Mouse (Mus musculus): ENCODE measurements around the gene Agbl1. TPM values are rescaled to one million over a fixed set of nuclear protein-coding genes. Genes with fewer than 3 reads are reported as not detected.

The Agbl1 gene
- total RNA-seq, 2 experiments from 2014 or later: 0.10 to 0.20 TPM

GRCm38 (mm10) chr7:76889416-76890209, 659.9 kb downstream of the Agbl1 start:
- intact Hi-C loops (cut with DNase I): no loop called here
- DNase-seq: no peak

- DNase-seq: no peak
- intact Hi-C loops (cut with DNase I): no loop called here
Measured at GRCm38 (mm10) chr7:76904096-76904495, 674.4 kb downstream of the Agbl1 start.

GRCm38 (mm10) chr7:76911672-76912071, 682.0 kb downstream of the Agbl1 start:
- intact Hi-C loops (cut with DNase I): no loop called here
- no peak for DNase-seq

GRCm38 (mm10) chr7:76918871-76919270, 689.2 kb downstream of the Agbl1 start:
- intact Hi-C loops (cut with DNase I): no loop called here
- DNase-seq: no peak

GRCm38 (mm10) chr7:76921671-76922070, 692.0 kb downstream of the Agbl1 start:
- intact Hi-C loops (cut with DNase I): no loop called here
- DNase-seq: no peak

- intact Hi-C loops (cut with DNase I): no loop called here
- DNase-seq: no peak
Measured at GRCm38 (mm10) chr7:76935219-76935618, 705.5 kb downstream of the Agbl1 start.

- intact Hi-C loops (cut with DNase I): loop anchor here (2.0 to 5.0 kb wide), 3 partner anchors 549 to 1029 kb away; no protein-coding TSS in a partner anchor
- peak; percentile 48 to 68 for DNase-seq
Measured at GRCm38 (mm10) chr7:76941531-76941930, 711.8 kb downstream of the Agbl1 start.

GRCm38 (mm10) chr7:76971334-76971733, 741.6 kb downstream of the Agbl1 start:
- peak in 1 of 2 experiments; percentile 4 for DNase-seq
- intact Hi-C loops (cut with DNase I): no loop called here

GRCm38 (mm10) chr7:77009571-77009970, 779.9 kb downstream of the Agbl1 start:
- intact Hi-C loops (cut with DNase I): no loop called here
- DNase-seq: no peak

- no peak for DNase-seq
- intact Hi-C loops (cut with DNase I): no loop called here
Measured at GRCm38 (mm10) chr7:77029019-77029418, 799.3 kb downstream of the Agbl1 start.

- no peak for DNase-seq
- intact Hi-C loops (cut with DNase I): no loop called here
Measured at GRCm38 (mm10) chr7:77076033-77076432, 846.3 kb downstream of the Agbl1 start.

- intact Hi-C loops (cut with DNase I): no loop called here
Measured at GRCm38 (mm10) chr7:77087266-77087665, 857.6 kb downstream of the Agbl1 start.

GRCm38 (mm10) chr7:77095153-77095552, 865.5 kb downstream of the Agbl1 start:
- intact Hi-C loops (cut with DNase I): no loop called here
- no peak for DNase-seq

More at GRCm38 (mm10) chr7:77087266-77087665, 857.6 kb downstream of the Agbl1 start:
- DNase-seq: no peak

GRCm38 (mm10) chr7:77114021-77114420, 884.3 kb downstream of the Agbl1 start:
- intact Hi-C loops (cut with DNase I): no loop called here

GRCm38 (mm10) chr7:77129045-77129444, 899.4 kb downstream of the Agbl1 start:
- peak in 1 of 2 experiments; percentile 10 for DNase-seq
- intact Hi-C loops (cut with DNase I): no loop called here

More at GRCm38 (mm10) chr7:77114021-77114420, 884.3 kb downstream of the Agbl1 start:
- no peak for DNase-seq

- intact Hi-C loops (cut with DNase I): loop anchor here (5.0 to 10.0 kb wide), 2 partner anchors 737 to 1465 kb away; no protein-coding TSS in a partner anchor
- DNase-seq: peak; percentile 21 to 30
Measured at GRCm38 (mm10) chr7:77131950-77132349, 902.3 kb downstream of the Agbl1 start.

GRCm38 (mm10) chr7:77132615-77133420, 903.1 kb downstream of the Agbl1 start:
- DNase-seq: peak; percentile 18 to 27
- intact Hi-C loops (cut with DNase I): loop anchor here (5.0 to 10.0 kb wide), 2 partner anchors 738 to 1464 kb away; no protein-coding TSS in a partner anchor

GRCm38 (mm10) chr7:77134860-77135259, 905.2 kb downstream of the Agbl1 start:
- DNase-seq: no peak
- intact Hi-C loops (cut with DNase I): loop anchor here (5.0 to 10.0 kb wide), 2 partner anchors 740 to 1462 kb away; no protein-coding TSS in a partner anchor

GRCm38 (mm10) chr7:77138707-77139106, 909.0 kb downstream of the Agbl1 start:
- intact Hi-C loops (cut with DNase I): loop anchor here (10.0 kb wide), 1 partner anchor 744 kb away; no protein-coding TSS in a partner anchor
- no peak for DNase-seq

- intact Hi-C loops (cut with DNase I): no loop called here
- no peak for DNase-seq
Measured at GRCm38 (mm10) chr7:77147527-77147926, 917.8 kb downstream of the Agbl1 start.

- intact Hi-C loops (cut with DNase I): no loop called here
- no peak for DNase-seq
Measured at GRCm38 (mm10) chr7:77148820-77149219, 919.1 kb downstream of the Agbl1 start.

Data from heart, postnatal 10 days (tissue).